Mouse (Mus musculus) liver, embryonic 13.5 days (tissue): ENCODE measurements around the gene Plscr5. TPM values are rescaled to one million over a fixed set of nuclear protein-coding genes. Genes with fewer than 3 reads are reported as not detected.
"Not testable (repeated sequence)": the region's sequence is repeated elsewhere in the genome, so short reads cannot be mapped to it uniquely, and the experiment has no call there.

Experiments used
- ATAC-seq: fragments of 200-750 bp; cut with Nextera tagmentation; 2 replicates; pipeline ENCODE4 v1.8.0; 2017; ENCODE audit warnings: low read depth, mild to moderate bottlenecking, moderate number of reproducible peaks, moderate library complexity
- DNase-seq: peaks from one replicate; pipeline ENCODE4 v3.0.0; 2022
- H3K27ac ChIP-seq: fragments of 300-500 bp; sonication (generic); 2 replicates; pipeline ENCODE4 v1.5.1; 2015; ENCODE audit warnings: moderate library complexity, mild to moderate bottlenecking, inconsistent platforms
- H3K27me3 ChIP-seq: fragments of 300-500 bp; sonication (generic); 2 replicates; pipeline ENCODE4 v1.6.1; 2015; ENCODE audit warnings: mild to moderate bottlenecking, inconsistent platforms
- H3K36me3 ChIP-seq: fragments of 300-500 bp; sonication (generic); 2 replicates; pipeline ENCODE4 v1.6.1; 2015; ENCODE audit warnings: mild to moderate bottlenecking, inconsistent platforms
- H3K4me1 ChIP-seq: fragments of 300-500 bp; sonication (generic); replicated peaks from 2 replicates; pipeline ENCODE4 v1.6.1; 2015; ENCODE audit warnings: inconsistent platforms
- H3K4me2 ChIP-seq: fragments of 300-500 bp; sonication (generic); 2 replicates; pipeline ENCODE4 v1.6.1; 2015; ENCODE audit warnings: inconsistent platforms, mild to moderate bottlenecking, moderate library complexity
- H3K4me3 ChIP-seq: fragments of 300-500 bp; sonication (generic); replicated peaks from 2 replicates; pipeline ENCODE4 v1.5.1; 2015; ENCODE audit warnings: mild to moderate bottlenecking, inconsistent platforms
- H3K9ac ChIP-seq: fragments of 300-500 bp; sonication (generic); 2 replicates; pipeline ENCODE4 v1.6.1; 2015; ENCODE audit warnings: mild to moderate bottlenecking, inconsistent platforms
- H3K9me3 ChIP-seq: fragments of 300-500 bp; sonication (generic); replicated peaks from 2 replicates; pipeline ENCODE4 v1.6.1; 2016; ENCODE audit warnings: inconsistent platforms
- WGBS: fragments of 180-500 bp; shearing (Covaris S2); methylation state at CpG from one replicate; pipeline ENCODE4 v1.1.7; 2015; ENCODE audit not compliant: insufficient replicate concordance; 5-methylcytosine and 5-hydroxymethylcytosine counted together
- polyA plus RNA-seq: library from polyadenylated mRNA; unstranded; fragments of >200 nt; fragmentation: Nextera tagmentation; extraction: Ambion mirVana; gene quantifications from 2 replicates; pipeline ENCODE4 v1.2.1, GENCODE M21; 2015

Plscr5 gene
- polyA plus RNA-seq = not detected in 2 replicates

DNA sequence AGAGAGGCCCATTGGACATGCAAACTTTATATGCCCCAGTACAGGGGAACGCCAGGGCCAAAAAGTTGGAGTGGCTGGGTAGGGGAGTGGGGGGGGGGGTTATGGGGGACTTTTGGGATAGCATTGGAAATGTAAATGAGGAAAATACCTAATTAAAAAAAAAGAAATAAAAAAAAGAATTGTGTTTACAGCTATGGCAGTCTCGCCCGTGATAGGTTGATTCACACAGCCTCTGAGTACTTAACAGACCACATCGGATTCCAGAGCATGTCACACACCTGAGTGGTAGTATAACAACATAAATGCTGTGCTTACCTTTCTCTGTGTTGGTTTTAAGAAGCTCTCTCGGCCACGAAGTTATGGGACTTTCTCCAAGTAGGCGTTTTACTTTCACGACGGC, at the start of gene Plscr5:
Gene Plscr5, plus strand, starts transcription at position 301 of the 400 bp plus-strand sequence.
- H3K4me3 ChIP-seq, H3K9me3 ChIP-seq, H3K4me1 ChIP-seq, H3K9ac ChIP-seq, ATAC-seq, H3K27me3 ChIP-seq, DNase-seq, H3K27ac ChIP-seq, H3K36me3 ChIP-seq, H3K4me2 ChIP-seq: not testable (repeated sequence)
- 65% methylated on average over 9 of the region's 9 CpGs for WGBS

DNA sequence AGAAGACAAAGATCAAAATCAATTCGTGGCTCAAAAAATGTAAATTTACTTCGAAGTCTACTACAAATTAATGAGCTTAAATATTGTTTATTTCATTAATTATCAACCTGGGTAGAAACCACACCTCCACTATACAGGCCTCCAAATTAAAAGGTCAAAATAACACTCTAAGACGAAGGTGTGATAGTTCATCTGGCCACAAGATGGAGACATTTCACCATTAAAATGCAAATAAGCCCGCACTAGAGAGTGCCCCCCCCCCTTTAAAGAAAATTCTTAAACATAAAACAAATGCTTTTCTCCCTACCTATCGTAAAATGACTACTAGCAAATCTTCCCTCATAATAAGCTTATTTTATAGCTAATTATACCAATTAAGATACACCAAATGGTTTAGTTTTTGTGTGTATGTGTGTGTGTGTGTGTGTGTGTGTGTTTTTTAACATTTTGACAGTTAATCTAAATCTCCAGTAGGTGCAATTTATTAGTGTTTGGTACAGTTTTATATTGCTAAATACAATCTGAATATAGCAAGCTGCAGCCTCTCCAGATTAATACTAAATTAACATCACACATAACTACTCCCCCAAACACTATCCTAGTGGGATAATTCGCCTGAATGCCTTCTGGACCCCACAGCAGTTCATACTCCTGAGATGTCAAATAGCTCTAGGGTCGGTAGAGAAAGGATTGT, 45.0 kb upstream of the Plscr5 start:
- Histone ChIP-seq H3K4me3 (no peak overlapping the region), H3K9ac (no peak overlapping the region), H3K27ac (no peak overlapping the region), H3K36me3 (no peaks in the 10 kb centered on the region), H3K9me3 (no peaks in the 10 kb centered on the region), H3K27me3 (no peaks in the 10 kb centered on the region), H3K4me2 (no peak overlapping the region), H3K4me1 (no peaks in the 10 kb centered on the region)
- 14% methylated on average over 7 of the region's 7 CpGs for WGBS
- ATAC-seq (no peak), DNase-seq (no peak)

DNA sequence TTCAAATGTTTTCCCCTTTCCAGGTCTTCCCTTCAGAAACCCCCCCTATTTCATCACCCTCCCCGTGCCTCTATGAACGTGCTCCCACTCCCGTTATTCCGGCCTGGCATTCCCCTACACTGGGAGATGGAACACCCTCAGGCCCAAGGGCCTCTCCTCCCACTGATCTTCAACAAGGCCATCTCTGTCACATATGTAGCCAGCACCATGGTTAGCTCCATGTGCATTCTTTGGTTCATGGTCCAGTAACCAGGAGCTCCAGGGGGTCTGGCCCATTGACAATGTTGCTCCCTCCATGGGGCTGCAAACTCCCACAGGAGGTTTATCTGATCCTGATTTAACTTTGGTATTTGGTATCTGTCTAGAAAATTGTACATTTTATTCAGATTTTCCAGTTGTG, 30.5 kb upstream of the Plscr5 start:
- Histone ChIP-seq H3K36me3 (no peaks in the 10 kb centered on the region), H3K27ac (no peak overlapping the region), H3K4me1 (no peaks in the 10 kb centered on the region), H3K4me3 (no peak overlapping the region), H3K27me3 (no peaks in the 10 kb centered on the region), H3K9ac (no peak overlapping the region), H3K4me2 (no peak overlapping the region), H3K9me3 (no peaks in the 10 kb centered on the region)
- ATAC-seq = no peak
- WGBS = 80% methylated on average over 4 of the region's 4 CpGs
- no peak for DNase-seq

DNA sequence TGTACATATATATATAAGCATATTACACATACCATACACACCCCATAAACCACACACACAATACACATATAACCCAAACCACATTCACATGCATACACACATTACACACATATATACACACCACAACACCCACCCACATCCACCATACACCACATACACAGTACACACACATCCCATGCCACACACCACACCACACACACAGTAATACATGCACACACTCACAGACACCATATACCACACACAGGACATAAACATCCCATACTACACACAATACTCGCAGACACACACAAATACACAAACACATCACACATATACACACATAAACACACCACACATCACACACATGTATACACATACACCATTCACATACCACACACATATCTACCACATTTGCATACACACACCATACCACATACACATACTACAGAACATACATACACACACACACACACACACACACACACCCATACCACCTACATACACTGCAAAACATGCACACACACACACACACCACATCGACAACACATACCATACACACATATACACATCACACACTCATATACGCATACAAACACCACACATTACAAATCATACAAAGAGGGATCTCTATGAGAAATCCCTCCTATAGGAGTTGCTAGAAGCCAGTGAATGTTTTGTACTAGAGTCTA, 19.3 kb upstream of the Plscr5 start:
- WGBS = 72% methylated on average over 3 of the region's 3 CpGs
- ATAC-seq = no peak
- H3K4me3 ChIP-seq = no peak overlapping the region
- H3K27me3 ChIP-seq = no peaks in the 10 kb centered on the region
- no peaks in the 10 kb centered on the region for H3K36me3 ChIP-seq
- no peaks in the 10 kb centered on the region for H3K9me3 ChIP-seq
- H3K9ac ChIP-seq = no peak overlapping the region
- H3K4me1 ChIP-seq = no peaks in the 10 kb centered on the region
- no peak for DNase-seq
- H3K4me2 ChIP-seq = no peak overlapping the region
- H3K27ac ChIP-seq = no peak overlapping the region

DNA sequence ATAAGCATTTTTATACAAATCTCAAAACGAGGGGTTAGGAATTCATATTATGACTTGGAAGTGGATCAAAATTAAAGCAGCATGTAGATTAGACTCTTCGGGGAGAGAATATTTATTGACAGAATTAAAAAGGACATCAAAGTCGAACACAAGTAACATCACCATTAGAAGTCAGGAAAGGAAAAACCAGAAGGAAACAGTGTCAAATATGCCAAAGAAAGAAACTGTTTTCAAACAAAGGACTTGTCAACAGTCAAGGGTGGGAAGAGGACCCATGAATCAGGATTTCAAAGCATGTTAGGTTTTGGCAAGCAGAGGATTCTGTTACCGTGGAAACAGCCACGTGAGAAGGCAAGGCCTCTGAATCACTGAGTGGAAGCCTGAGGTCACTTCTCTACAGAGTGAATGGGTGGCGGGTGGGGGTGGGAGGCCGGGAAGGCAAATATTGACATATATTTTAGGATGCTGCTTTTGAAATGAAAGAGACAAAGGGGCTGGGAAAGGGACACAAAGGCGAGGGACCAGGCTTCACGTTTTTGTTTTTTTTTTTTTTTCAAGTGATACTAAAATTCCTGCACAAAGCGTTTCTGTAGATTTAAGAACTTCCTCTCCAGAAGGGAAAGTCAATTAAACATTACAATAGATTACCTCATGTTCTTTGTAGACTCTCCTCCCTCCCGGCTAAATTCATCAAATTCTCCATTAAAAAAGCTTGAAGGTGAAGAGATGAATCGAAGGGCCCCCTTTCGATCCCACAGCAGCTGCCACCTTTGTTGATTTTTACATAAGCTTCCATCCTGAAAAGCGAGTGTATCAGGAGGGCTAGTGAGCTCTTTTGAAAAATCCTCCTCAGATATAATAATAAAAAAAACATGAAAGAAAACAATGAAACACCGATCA, 18.3 kb upstream of the Plscr5 start:
- no peak overlapping the region for H3K27ac ChIP-seq
- H3K4me2 ChIP-seq = no peak overlapping the region
- H3K4me1 ChIP-seq = no peaks in the 10 kb centered on the region
- no peaks in the 10 kb centered on the region for H3K27me3 ChIP-seq
- H3K4me3 ChIP-seq = no peak overlapping the region
- no peaks in the 10 kb centered on the region for H3K36me3 ChIP-seq
- WGBS = 53% methylated on average over 15 of the region's 15 CpGs
- ATAC-seq (no peak), DNase-seq (no peak)
- no peaks in the 10 kb centered on the region for H3K9me3 ChIP-seq
- no peak overlapping the region for H3K9ac ChIP-seq

DNA sequence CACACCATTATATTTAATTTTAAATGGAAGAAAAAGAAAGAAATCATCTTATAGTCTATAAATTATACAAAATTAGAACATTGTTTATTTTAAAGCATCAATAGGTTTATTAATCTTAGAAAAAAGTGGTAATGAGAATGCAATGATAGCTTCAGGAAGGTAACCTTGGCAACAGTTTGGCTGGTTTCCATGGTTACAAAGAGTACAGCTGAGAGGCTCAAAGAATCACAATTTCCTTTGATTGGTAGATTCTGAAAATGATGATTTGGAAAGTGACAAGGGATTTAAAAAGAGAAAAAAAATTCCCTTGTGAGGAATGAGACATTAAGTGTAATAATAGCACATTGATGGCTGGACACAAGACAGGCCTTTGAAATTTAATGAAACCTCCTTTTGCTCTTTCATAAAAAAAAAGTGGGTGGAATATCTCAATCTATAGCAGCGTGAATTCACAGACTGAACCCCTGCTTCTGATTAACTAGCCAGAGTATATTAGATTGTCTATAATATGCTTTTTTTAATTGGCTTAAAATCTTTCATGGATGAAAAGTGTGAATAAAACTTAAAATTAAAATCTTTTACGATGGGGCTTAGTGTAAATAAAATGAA, 13.8 kb upstream of the Plscr5 start:
- Histone ChIP-seq H3K27me3 (no peaks in the 10 kb centered on the region), H3K4me2 (no peak overlapping the region), H3K9me3 (no peaks in the 10 kb centered on the region), H3K27ac (no peak overlapping the region), H3K4me3 (no peak overlapping the region), H3K4me1 (no peaks in the 10 kb centered on the region), H3K9ac (no peak overlapping the region), H3K36me3 (no peaks in the 10 kb centered on the region)
- 50% methylated on average over 2 of the region's 2 CpGs for WGBS
- DNase-seq (no peak), ATAC-seq (no peak)

DNA sequence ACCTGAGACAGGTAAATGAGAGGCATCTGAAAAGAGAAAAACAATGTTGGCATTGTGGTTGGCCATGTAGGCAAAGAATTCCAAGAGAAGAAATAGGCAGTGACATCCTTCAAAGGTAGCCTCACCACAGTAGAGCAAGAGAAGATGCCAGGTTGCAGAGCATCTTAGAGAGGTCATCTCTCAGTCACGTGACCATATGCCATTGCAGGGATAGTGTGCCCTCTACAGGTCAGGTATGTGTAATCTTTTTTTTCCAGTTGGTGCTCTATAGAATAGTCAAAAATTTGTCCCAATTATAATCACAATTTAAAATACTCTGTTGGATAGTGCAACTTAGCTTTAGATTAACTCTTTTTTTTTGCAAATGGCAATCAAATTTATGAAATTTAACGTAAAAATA, 1.4 kb upstream of the Plscr5 start:
- Histone ChIP-seq H3K4me1 (no peaks in the 10 kb centered on the region), H3K27me3 (no peaks in the 10 kb centered on the region), H3K9me3 (no peaks in the 10 kb centered on the region), H3K4me3 (no peak overlapping the region), H3K9ac (no peak overlapping the region), H3K27ac (no peak overlapping the region), H3K36me3 (no peaks in the 10 kb centered on the region), H3K4me2 (no peak overlapping the region)
- WGBS = 64% methylated on average over 2 of the region's 2 CpGs
- ATAC-seq = no peak
- no peak for DNase-seq

DNA sequence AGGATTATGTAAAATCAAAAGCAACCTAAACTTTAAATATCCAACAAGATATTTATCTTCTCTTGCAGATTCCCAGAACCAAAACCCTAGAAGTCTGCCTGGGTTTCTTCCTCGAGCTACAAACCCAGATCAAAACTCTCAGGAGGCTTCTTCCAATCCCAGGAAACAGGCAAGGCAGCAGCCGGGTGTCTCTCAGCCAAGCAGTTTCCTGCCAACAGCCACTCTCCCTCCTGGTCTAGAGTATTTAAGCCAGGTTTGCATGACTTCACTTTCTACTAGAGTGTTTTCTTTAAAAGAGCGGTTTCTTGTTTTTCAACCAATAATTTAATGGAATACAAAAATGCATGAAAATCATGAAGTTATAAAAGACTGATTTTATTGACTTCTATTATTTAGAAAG, 5.7 kb downstream of the Plscr5 start:
- Histone ChIP-seq H3K36me3 (no peaks in the 10 kb centered on the region), H3K4me1 (no peaks in the 10 kb centered on the region), H3K4me2 (no peak overlapping the region), H3K9me3 (no peaks in the 10 kb centered on the region), H3K4me3 (no peak overlapping the region), H3K27ac (no peak overlapping the region), H3K9ac (no peak overlapping the region), H3K27me3 (no peaks in the 10 kb centered on the region)
- DNase-seq (no peak), ATAC-seq (no peak)
- 44% methylated on average over 3 of the region's 3 CpGs for WGBS

DNA sequence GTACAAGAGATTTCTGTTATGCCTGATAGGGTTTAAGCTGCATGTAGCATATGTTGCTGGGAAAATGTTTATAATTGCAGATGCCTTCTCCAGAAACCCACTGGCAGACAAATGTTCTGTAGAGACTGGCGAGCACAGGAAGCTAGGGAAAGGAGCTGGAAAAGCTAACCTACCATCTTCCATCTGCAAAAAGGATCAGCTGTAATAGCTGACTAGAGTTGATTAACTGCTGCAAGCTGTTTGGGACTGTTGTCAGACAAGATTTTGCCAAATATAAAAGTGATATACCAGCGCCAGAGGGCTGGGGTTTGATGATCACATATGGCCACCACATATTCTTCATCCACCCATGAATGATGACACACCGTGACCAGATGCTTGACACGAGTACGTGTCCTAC, 6.8 kb downstream of the Plscr5 start:
- H3K9ac ChIP-seq = no peak overlapping the region
- WGBS = 68% methylated on average over 5 of the region's 5 CpGs
- DNase-seq (no peak), ATAC-seq (no peak)
- no peak overlapping the region for H3K27ac ChIP-seq
- H3K27me3 ChIP-seq = no peaks in the 10 kb centered on the region
- H3K4me2 ChIP-seq = no peak overlapping the region
- H3K4me1 ChIP-seq = no peaks in the 10 kb centered on the region
- H3K9me3 ChIP-seq = no peaks in the 10 kb centered on the region
- no peaks in the 10 kb centered on the region for H3K36me3 ChIP-seq
- H3K4me3 ChIP-seq = no peak overlapping the region

DNA sequence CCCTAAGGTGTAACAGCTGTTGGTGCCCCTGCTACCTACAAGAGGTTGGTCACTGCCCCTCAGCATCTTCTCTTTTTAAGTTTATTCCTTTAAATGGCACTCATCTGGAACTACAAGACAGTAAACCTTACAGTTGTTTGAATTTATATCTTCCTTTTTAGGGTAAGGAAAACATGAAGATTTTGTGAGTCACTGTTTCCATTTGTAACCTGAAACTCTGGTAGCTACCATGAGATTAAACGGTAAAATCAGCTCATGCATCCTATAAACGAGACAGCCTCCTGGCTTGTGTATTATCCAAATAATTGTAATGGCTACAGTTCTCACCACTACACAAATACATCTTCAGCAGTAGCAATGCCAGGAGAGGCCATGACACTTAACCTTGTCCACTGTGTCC, 11.7 kb downstream of the Plscr5 start:
- Histone ChIP-seq H3K27me3 (no peaks in the 10 kb centered on the region), H3K4me3 (no peak overlapping the region), H3K36me3 (no peaks in the 10 kb centered on the region), H3K4me1 (no peaks in the 10 kb centered on the region), H3K27ac (no peak overlapping the region), H3K9me3 (no peaks in the 10 kb centered on the region), H3K9ac (no peak overlapping the region), H3K4me2 (no peak overlapping the region)
- WGBS = 51% methylated on average over 2 of the region's 2 CpGs
- DNase-seq (no peak), ATAC-seq (no peak)

DNA sequence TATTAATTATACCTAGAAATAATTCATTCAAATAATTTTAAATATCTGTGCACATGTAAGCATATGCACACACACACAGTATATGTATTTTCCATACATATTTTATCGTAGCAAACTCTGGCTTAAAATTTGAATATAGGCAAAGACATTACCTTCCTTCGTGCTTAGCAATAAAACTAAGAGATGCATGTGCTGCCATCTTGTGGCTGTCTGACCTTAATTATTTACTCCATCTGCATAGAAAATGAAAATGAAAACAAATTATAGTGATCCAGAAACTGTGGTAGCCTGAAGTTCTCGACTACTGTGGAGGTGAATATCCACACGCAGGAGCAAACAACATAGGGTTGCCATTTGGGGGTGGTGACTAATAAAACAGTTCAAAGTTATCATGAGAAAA, 14.6 kb downstream of the Plscr5 start:
- Histone ChIP-seq H3K36me3 (no peaks in the 10 kb centered on the region), H3K27me3 (no peaks in the 10 kb centered on the region), H3K9ac (no peak overlapping the region), H3K4me2 (no peak overlapping the region), H3K9me3 (no peaks in the 10 kb centered on the region), H3K4me1 (no peaks in the 10 kb centered on the region), H3K4me3 (no peak overlapping the region), H3K27ac (no peak overlapping the region)
- WGBS = 34% methylated on average over 4 of the region's 4 CpGs
- ATAC-seq = no peak
- no peak for DNase-seq
